8 mouse cellular contexts compared by ENCODE assay signal in the genomic region with DNA sequence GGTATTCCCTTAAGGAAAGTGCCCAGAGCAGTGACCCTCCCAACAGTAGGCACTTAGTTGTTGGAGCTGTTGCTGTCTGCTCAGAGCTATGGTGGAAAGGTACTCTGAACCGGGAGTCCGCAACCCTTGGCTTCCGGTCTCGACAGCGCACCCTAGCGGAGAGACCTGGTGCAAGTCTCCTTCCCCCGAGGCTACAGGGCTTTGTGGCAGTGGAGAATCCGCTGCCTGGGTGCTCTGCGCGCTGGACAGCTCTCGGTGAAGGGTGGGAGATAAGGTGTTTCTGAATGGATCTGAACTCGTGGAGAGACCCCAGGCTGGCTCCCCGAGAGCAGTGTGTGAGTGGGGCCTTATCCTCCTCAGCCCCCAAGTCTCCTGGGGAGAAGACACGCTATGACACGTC. TPM values are rescaled to one million over a fixed set of nuclear protein-coding genes. Genes with fewer than 3 reads are reported as not detected.
A peak's percentile ranks its signal among the peaks of the same experiment; 100 is the strongest.
DNase-seq lines count a peak whose midpoint lies in the region; ATAC-seq and TF ChIP-seq lines count a peak whose summit lies in the region.

No protein-coding gene starts in this region.

- WGBS in forebrain, embryonic 11.5 days, result 4% methylated on average over 15 of the region's 15 CpGs
- 4% methylated on average over 15 of the region's 15 CpGs for WGBS in heart, embryonic 15.5 days
- 4% methylated on average over 15 of the region's 15 CpGs for WGBS in liver, embryonic 14.5 days (ENCODE audit: insufficient replicate concordance)
- WGBS in stomach, embryonic 15.5 days, result 13% methylated on average over 15 of the region's 15 CpGs

- H3K4me3 ChIP-seq in forebrain, embryonic 11.5 days (ENCODE audit: low read depth, low read length), result peak overlapping the region; percentile 23
- peak overlapping the region; percentile 43 for H3K4me3 ChIP-seq in heart, embryonic 15.5 days
- H3K4me3 ChIP-seq in liver, embryonic 14.5 days (ENCODE audit: insufficient read depth in 1 of 2, low read depth in 2 of 2, low read length in 2 of 2), result peak overlapping the region; percentile 28 to 68
- peak overlapping the region; percentile 25 for H3K4me3 ChIP-seq in stomach, embryonic 15.5 days (replicated peaks)

- TF ChIP-seq CTCF in liver, embryonic 14.5 days (IDR thresholded peaks at IDR 0.05; ENCODE audit: low read depth), result peak; percentile 98

- DNase-seq in c-Kit-negative CD71-positive TER-119-positive erythroid progenitor cells, embryonic 14.5 days (ENCODE audit: low read depth, low spot score), result peak; percentile 87
- DNase-seq in forebrain, embryonic 11.5 days (ENCODE audit: low spot score), result peak; percentile 94
- peak; percentile 93 for DNase-seq in kidney, postnatal 10 days
- DNase-seq in liver, embryonic 14.5 days (ENCODE audit: low read depth in 3 of 3, low spot score in 3 of 3), result peak; percentile 82 to 87 (median 84)
- peak; percentile 93 for DNase-seq in neural tube, embryonic 10.5 days (ENCODE audit: extremely low spot score, low spot score)

- TF ChIP-seq EP300 in liver, embryonic 14.5 days (IDR thresholded peaks at IDR 0.05; ENCODE audit: low read depth), result no peak

- H3K27ac ChIP-seq in forebrain, embryonic 11.5 days (ENCODE audit: low read depth, low read length), result no peak overlapping the region
- peak overlapping the region; percentile 65 for H3K27ac ChIP-seq in heart, embryonic 15.5 days
- peak overlapping the region; percentile 96 for H3K27ac ChIP-seq in liver, embryonic 14.5 days
- H3K27ac ChIP-seq in stomach, embryonic 15.5 days, result 0 out of 2 replicates have a peak overlapping the region, but pooled peaks have one; percentile 41

- peaks cover 8% of the 10 kb centered on the region; the same call in 1 of the 2 replicates for H3K4me1 ChIP-seq in forebrain, embryonic 11.5 days (replicated peaks; ENCODE audit: control insufficient read depth, insufficient read depth, low read length)
- peaks cover 51% of the 10 kb centered on the region for H3K4me1 ChIP-seq in heart, embryonic 15.5 days (replicated peaks)
- H3K4me1 ChIP-seq in liver, embryonic 14.5 days (replicated peaks; ENCODE audit: control insufficient read depth in 2 of 2, insufficient read depth in 2 of 2, low read length in 1 of 2), result peaks cover 57% of the 10 kb centered on the region in 2 experiments
- peaks cover 53% of the 10 kb centered on the region for H3K4me1 ChIP-seq in stomach, embryonic 15.5 days

- H3K9ac ChIP-seq in forebrain, embryonic 11.5 days (ENCODE audit: low read length), result peak overlapping the region; percentile 43
- H3K9ac ChIP-seq in heart, embryonic 15.5 days, result peak overlapping the region; percentile 39; the same call in 1 of the 2 replicates
- peak overlapping the region; percentile 99 for H3K9ac ChIP-seq in liver, embryonic 14.5 days (replicated peaks)
- H3K9ac ChIP-seq in stomach, embryonic 15.5 days, result no peak overlapping the region

- H3K27me3 ChIP-seq in forebrain, embryonic 11.5 days (ENCODE audit: control insufficient read depth, insufficient read depth, low read length), result no peaks in the 10 kb centered on the region
- no peaks in the 10 kb centered on the region for H3K27me3 ChIP-seq in heart, embryonic 15.5 days
- no peaks in the 10 kb centered on the region for H3K27me3 ChIP-seq in liver, embryonic 14.5 days (ENCODE audit: control insufficient read depth, insufficient read depth, low read length)
- no peaks in the 10 kb centered on the region for H3K27me3 ChIP-seq in stomach, embryonic 15.5 days (replicated peaks)

- H3K36me3 ChIP-seq in forebrain, embryonic 11.5 days (ENCODE audit: control insufficient read depth, insufficient read depth, low read length), result no peaks in the 10 kb centered on the region
- H3K36me3 ChIP-seq in heart, embryonic 15.5 days, result no peaks in the 10 kb centered on the region
- H3K36me3 ChIP-seq in liver, embryonic 14.5 days (replicated peaks; ENCODE audit: control insufficient read depth, insufficient read depth, low read depth), result peaks cover 86% of the 10 kb centered on the region
- no peaks in the 10 kb centered on the region for H3K36me3 ChIP-seq in stomach, embryonic 15.5 days

- H3K9me3 ChIP-seq in forebrain, embryonic 11.5 days (ENCODE audit: control insufficient read depth, low read length), result no peaks in the 10 kb centered on the region
- H3K9me3 ChIP-seq in heart, embryonic 15.5 days (replicated peaks), result no peaks in the 10 kb centered on the region
- no peaks in the 10 kb centered on the region for H3K9me3 ChIP-seq in liver, embryonic 14.5 days (ENCODE audit: control insufficient read depth, low read length)
- H3K9me3 ChIP-seq in stomach, embryonic 15.5 days, result no peaks in the 10 kb centered on the region

- peak; percentile 63 for ATAC-seq in CD4-positive, CD25-positive, alpha-beta regulatory T cell, adult 4 months
- ATAC-seq in forebrain, embryonic 11.5 days (replicated peaks; ENCODE audit: low FRiP score), result peak; percentile 11; the same call in 1 of the 2 replicates
- peak; percentile 23; the same call in 1 of the 2 replicates for ATAC-seq in heart, embryonic 15.5 days (replicated peaks; ENCODE audit: insufficient number of reproducible peaks, insufficient read depth, low FRiP score, low read depth)
- peak; percentile 46 for ATAC-seq in liver, embryonic 14.5 days (ENCODE audit: insufficient read depth)
- ATAC-seq in stomach, embryonic 15.5 days (ENCODE audit: insufficient read depth, low FRiP score, low read depth), result no peak

- H3K4me2 ChIP-seq in forebrain, embryonic 11.5 days (ENCODE audit: low read depth, low read length, severe bottlenecking), result peak overlapping the region; percentile 36
- H3K4me2 ChIP-seq in heart, embryonic 15.5 days, result peak overlapping the region; percentile 63
- H3K4me2 ChIP-seq in liver, embryonic 14.5 days (ENCODE audit: low read depth), result peak overlapping the region; percentile 97
- peak overlapping the region; percentile 47 for H3K4me2 ChIP-seq in stomach, embryonic 15.5 days

RNA-seq across cellular contexts. Expression of a gene that starts 7.8 kb away (rescaled TPM):
- polyA plus RNA-seq in CD4-positive, CD25-positive, alpha-beta regulatory T cell, adult 4 months (2017; shearing (Covaris generic)), result 10 to 100 TPM; 14.5 to 29.6 TPM
- 9.4 and 10.2 TPM in 2 replicates for polyA plus RNA-seq in forebrain, embryonic 11.5 days (2014; fragmentation: Nextera tagmentation; extraction: Ambion mirVana)
- 7.8 and 9.6 TPM in 2 replicates for polyA plus RNA-seq in heart, embryonic 15.5 days (2015; fragmentation: Nextera tagmentation; extraction: Ambion mirVana)
- polyA plus RNA-seq in liver, embryonic 14.5 days (2012; rRNA removed), result 38.4 and 40.5 TPM in 2 replicates
- 50.3 and 53.4 TPM in 2 replicates for polyA plus RNA-seq in liver, embryonic 14.5 days (2014; fragmentation: Nextera tagmentation; extraction: Ambion mirVana)
- 8.6 and 11.4 TPM in 2 replicates for polyA plus RNA-seq in stomach, embryonic 15.5 days (2015; fragmentation: Nextera tagmentation; extraction: Ambion mirVana)

RNA-seq across cellular contexts. Expression of a gene that starts 26.2 kb away (rescaled TPM):
- polyA plus RNA-seq in CD4-positive, CD25-positive, alpha-beta regulatory T cell, adult 4 months (2017; shearing (Covaris generic)), result not detected
- polyA plus RNA-seq in forebrain, embryonic 11.5 days (2014; fragmentation: Nextera tagmentation; extraction: Ambion mirVana), result 4.1 and 4.3 TPM in 2 replicates
- polyA plus RNA-seq in heart, embryonic 15.5 days (2015; fragmentation: Nextera tagmentation; extraction: Ambion mirVana), result 2.6 and 4.8 TPM in 2 replicates
- 1.1 and 1.2 TPM in 2 replicates for polyA plus RNA-seq in liver, embryonic 14.5 days (2012; rRNA removed)
- polyA plus RNA-seq in liver, embryonic 14.5 days (2014; fragmentation: Nextera tagmentation; extraction: Ambion mirVana), result 0.66 and 0.85 TPM in 2 replicates
- polyA plus RNA-seq in stomach, embryonic 15.5 days (2015; fragmentation: Nextera tagmentation; extraction: Ambion mirVana), result 6.4 and 7.8 TPM in 2 replicates

RNA-seq across cellular contexts. Expression of a gene that starts 36.7 kb away (rescaled TPM):
- 100 to 1,000 TPM; 388 to 433 TPM for polyA plus RNA-seq in CD4-positive, CD25-positive, alpha-beta regulatory T cell, adult 4 months (2017; shearing (Covaris generic))
- 351 and 380 TPM in 2 replicates for polyA plus RNA-seq in forebrain, embryonic 11.5 days (2014; fragmentation: Nextera tagmentation; extraction: Ambion mirVana)
- polyA plus RNA-seq in heart, embryonic 15.5 days (2015; fragmentation: Nextera tagmentation; extraction: Ambion mirVana), result 261 and 294 TPM in 2 replicates
- polyA plus RNA-seq in liver, embryonic 14.5 days (2012; rRNA removed), result 23.0 and 29.8 TPM in 2 replicates
- 33.2 and 33.8 TPM in 2 replicates for polyA plus RNA-seq in liver, embryonic 14.5 days (2014; fragmentation: Nextera tagmentation; extraction: Ambion mirVana)
- polyA plus RNA-seq in stomach, embryonic 15.5 days (2015; fragmentation: Nextera tagmentation; extraction: Ambion mirVana), result 274 and 292 TPM in 2 replicates

Comparison
In these comparisons a context has a peak if more than half of its experiments do, and no peak if none do; other contexts are left out.
1. H3K4me2 ChIP-seq: peak in every context shown above with its lines; median percentile 97 in liver, embryonic 14.5 days; 63 in heart, embryonic 15.5 days; 47 in stomach, embryonic 15.5 days; 36 in forebrain, embryonic 11.5 days.